Mouse (Mus musculus): ENCODE data around the gene Pdzd11.

DNA sequence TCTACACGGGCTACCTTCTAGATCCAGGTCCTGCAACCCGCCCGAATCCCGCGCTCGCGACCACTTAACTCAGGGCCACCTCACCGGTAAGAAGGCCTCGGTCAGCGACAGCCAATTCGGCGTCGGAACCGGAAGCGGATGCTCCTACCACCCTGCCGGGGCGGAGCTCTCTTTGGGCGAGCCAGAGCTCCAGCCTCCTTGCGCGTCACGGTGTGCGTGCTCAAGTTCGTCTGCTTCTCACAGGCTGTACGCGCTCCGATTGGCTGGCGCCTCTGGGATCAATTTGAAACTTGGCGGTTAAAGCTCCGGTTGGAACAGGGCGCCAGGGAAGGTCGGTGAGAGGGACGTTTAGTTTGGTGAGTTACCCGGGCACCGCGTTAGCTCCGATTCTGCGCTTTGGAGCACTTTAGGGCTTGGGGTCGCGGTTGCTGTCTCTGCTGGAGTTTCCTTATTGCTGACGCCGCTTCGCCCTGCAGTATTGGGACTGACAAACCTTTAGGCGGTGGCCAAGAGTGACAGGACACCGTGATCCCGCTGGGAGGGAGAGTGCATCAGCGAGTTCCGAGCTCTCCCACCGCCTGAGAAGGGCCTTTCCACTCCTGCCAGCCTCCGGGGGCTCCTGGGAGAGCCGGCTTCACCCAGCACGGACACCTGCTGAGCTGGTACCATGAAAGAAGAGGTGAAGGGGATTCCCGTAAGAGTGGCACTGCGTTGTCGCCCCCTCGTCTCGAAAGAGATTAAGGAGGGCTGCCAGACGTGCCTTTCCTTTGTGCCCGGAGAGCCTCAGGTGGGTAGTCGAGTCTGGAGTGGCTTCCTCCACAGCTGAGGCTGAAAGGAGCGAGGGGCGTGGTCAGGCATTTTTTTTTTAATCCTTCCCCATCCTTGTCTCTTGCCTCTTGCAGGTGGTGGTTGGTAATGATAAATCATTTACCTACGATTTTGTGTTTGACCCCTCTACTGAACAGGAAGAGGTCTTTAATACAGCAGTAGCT lies at the start of gene Pdzd11:
- peak; percentile 72 for TF ChIP-seq POLR2A (IDR thresholded peaks at IDR 0.05; ENCODE audit: borderline replicate concordance, insufficient read depth, low read length)
- no peak for TF ChIP-seq CTCF (IDR thresholded peaks at IDR 0.05; ENCODE audit: borderline replicate concordance, insufficient read depth, low read depth, low read length)

Data from cerebellum, adult 2 months (tissue).